ENCODE assay signal across 12 mouse cellular contexts in genomic region chr14:77574436-77574835, GRCm38 (mm10).
DNase-seq lines count a peak whose midpoint lies in the region; ATAC-seq lines count a peak whose summit lies in the region.
"Had no signal": no experiment of that assay in that cellular context is flagged by ENCODE, and none has a peak within 500 bp of the region (broad histone marks: within the 10 kb centered on the region; RNA-seq: fewer than 3 reads in every experiment).

No protein-coding gene starts in this region.

- H3K4me1 ChIP-seq in hindbrain, embryonic 13.5 days (replicated peaks), result peaks cover 22% of the 10 kb centered on the region
- peaks cover 5% of the 10 kb centered on the region for H3K4me1 ChIP-seq in hindbrain, embryonic 16.5 days (ENCODE audit: control insufficient read depth, insufficient read depth, low read depth, low read length)
- H3K4me1 ChIP-seq in limb, embryonic 15.5 days, result peaks cover 6% of the 10 kb centered on the region
- H3K4me1 ChIP-seq: liver, embryonic 12.5 days had no signal

- H3K27ac ChIP-seq in hindbrain, embryonic 13.5 days, result peak overlapping the region; percentile 52; the same call in 1 of the 2 replicates
- H3K27ac ChIP-seq in hindbrain, embryonic 16.5 days (ENCODE audit: low read depth, low read length), result no peak overlapping the region
- peak overlapping the region; percentile 5; the same call in 1 of the 2 replicates for H3K27ac ChIP-seq in limb, embryonic 15.5 days
- H3K27ac ChIP-seq: liver, embryonic 12.5 days had no signal

- no peaks in the 10 kb centered on the region for H3K9me3 ChIP-seq in hindbrain, embryonic 13.5 days
- no peaks in the 10 kb centered on the region for H3K9me3 ChIP-seq in hindbrain, embryonic 16.5 days (ENCODE audit: control insufficient read depth, low read length)
- H3K9me3 ChIP-seq in limb, embryonic 15.5 days, result no peaks in the 10 kb centered on the region
- H3K9me3 ChIP-seq: liver, embryonic 12.5 days had no signal

- no peak overlapping the region for H3K4me3 ChIP-seq in hindbrain, embryonic 13.5 days
- H3K4me3 ChIP-seq in hindbrain, embryonic 16.5 days (ENCODE audit: low read length), result no peak overlapping the region
- no peak overlapping the region for H3K4me3 ChIP-seq in limb, embryonic 15.5 days
- H3K4me3 ChIP-seq: liver, embryonic 12.5 days had no signal

- no peaks in the 10 kb centered on the region for H3K27me3 ChIP-seq in hindbrain, embryonic 13.5 days
- no peaks in the 10 kb centered on the region for H3K27me3 ChIP-seq in hindbrain, embryonic 16.5 days (replicated peaks; ENCODE audit: control insufficient read depth, insufficient read depth, low read length)
- no peaks in the 10 kb centered on the region for H3K27me3 ChIP-seq in limb, embryonic 15.5 days
- H3K27me3 ChIP-seq: liver, embryonic 12.5 days had no signal

- no peak for ATAC-seq in hindbrain, embryonic 13.5 days (ENCODE audit: low FRiP score)
- ATAC-seq in hindbrain, embryonic 16.5 days, result no peak
- no peak for ATAC-seq in limb, embryonic 15.5 days (ENCODE audit: insufficient number of reproducible peaks, low FRiP score, low TSS enrichment, low read depth)
- ATAC-seq: liver, embryonic 12.5 days had no signal

- peak; percentile 16 for DNase-seq in urinary bladder, postnatal 14 days (ENCODE audit: low spot score)
- DNase-seq in urinary bladder, adult 18-20 months (ENCODE audit: low spot score in 2 of 2), result no peak
- DNase-seq in yolk sac, embryonic 10.5 days (ENCODE audit: low spot score), result peak; percentile 73
- DNase-seq in adrenal gland, adult 2 months, result no peak
- DNase-seq in heart, postnatal 14 days, result no peak
- DNase-seq: gastrocnemius, postnatal 10 days; heart, postnatal 4 days; thymus, adult 18-20 months had no signal

- intact Hi-C loops in heart, postnatal 14 days (cut with DNase I), result no loop called here

- no peak overlapping the region for H3K4me2 ChIP-seq in hindbrain, embryonic 13.5 days
- no peak overlapping the region for H3K4me2 ChIP-seq in hindbrain, embryonic 16.5 days (ENCODE audit: low read length)
- no peak overlapping the region for H3K4me2 ChIP-seq in limb, embryonic 15.5 days
- H3K4me2 ChIP-seq: liver, embryonic 12.5 days had no signal

- no peak overlapping the region for H3K9ac ChIP-seq in hindbrain, embryonic 13.5 days
- H3K9ac ChIP-seq in hindbrain, embryonic 16.5 days (ENCODE audit: low read depth, low read length), result no peak overlapping the region
- no peak overlapping the region for H3K9ac ChIP-seq in limb, embryonic 15.5 days
- H3K9ac ChIP-seq: liver, embryonic 12.5 days had no signal

- H3K36me3 ChIP-seq in hindbrain, embryonic 13.5 days, result no peaks in the 10 kb centered on the region; the same call in 1 of the 2 replicates
- H3K36me3 ChIP-seq in hindbrain, embryonic 16.5 days (ENCODE audit: control insufficient read depth, insufficient read depth, low read length), result no peaks in the 10 kb centered on the region
- no peaks in the 10 kb centered on the region for H3K36me3 ChIP-seq in limb, embryonic 15.5 days
- H3K36me3 ChIP-seq: liver, embryonic 12.5 days had no signal

- WGBS in hindbrain, embryonic 13.5 days, result 43% methylated on average over 3 of the region's 3 CpGs
- WGBS in hindbrain, embryonic 16.5 days, result 34% methylated on average over 3 of the region's 3 CpGs
- WGBS in limb, embryonic 15.5 days, result 15% methylated on average over 3 of the region's 3 CpGs

Comparison
In these comparisons a context has a peak if more than half of its experiments do, and no peak if none do; other contexts are left out.
1. DNase-seq: peak in urinary bladder, postnatal 14 days (single experiment) and yolk sac, embryonic 10.5 days (single experiment); none in urinary bladder, adult 18-20 months (0 of 2), adrenal gland, adult 2 months (single experiment) and heart, postnatal 14 days (0 of 2).